Mouse (Mus musculus) brain, embryonic 14.5 days (tissue): ENCODE data around the gene Traf2.

Source experiments
- CTCF ChIP-seq: fragments of 200-500 bp; IDR thresholded peaks from 2 replicates; pipeline ENCODE4 v1.5.1; 2012; ENCODE audit warnings: inconsistent platforms, mild to moderate bottlenecking, moderate library complexity, borderline replicate concordance; ENCODE audit not compliant: insufficient read depth, insufficient read length; ENCODE audit errors: extremely low read depth
- POLR2A ChIP-seq: fragments of 200-500 bp; IDR thresholded peaks from 2 replicates; pipeline ENCODE4 v1.6.1; 2012; ENCODE audit warnings: mild to moderate bottlenecking, inconsistent platforms, borderline replicate concordance; ENCODE audit not compliant: poor library complexity, insufficient read depth, insufficient read length, severe bottlenecking; ENCODE audit errors: extremely low read depth

DNA sequence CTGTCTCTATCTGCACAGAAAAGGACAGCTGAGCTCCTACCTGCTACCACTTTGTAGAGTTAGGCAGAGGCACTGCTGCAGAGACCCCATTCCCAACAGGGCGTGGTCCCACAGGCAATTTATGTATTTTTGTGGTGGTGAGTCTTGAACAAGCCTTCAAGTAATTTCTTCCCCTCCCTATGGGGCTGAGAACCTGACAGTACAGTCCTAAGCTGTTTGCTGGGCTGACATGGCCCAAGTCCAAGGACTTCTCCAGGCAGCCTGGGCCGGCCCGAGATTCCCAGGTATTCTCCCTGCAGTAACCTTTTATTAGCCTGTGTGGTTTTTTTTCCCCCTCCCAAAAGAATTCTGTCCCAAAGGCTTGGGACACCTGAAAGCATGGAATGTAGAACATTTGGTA, 37.4 kb upstream of the Traf2 start:
- no peak for TF ChIP-seq CTCF
- TF ChIP-seq POLR2A, result no peak
